Mouse (Mus musculus): ENCODE measurements around the gene Ddx42. TPM values are rescaled to one million over a fixed set of nuclear protein-coding genes. Genes with fewer than 3 reads are reported as not detected.

Gene Ddx42
- total and polyA plus RNA-seq, 3 experiments, result 9.2 to 51.0 (median 46.6) TPM

- peak; percentile 92 for DNase-seq
Measured at GRCm38 (mm10) chr11:106268326-106269059, 51.8 kb downstream of the Ddx42 start.

GRCm38 (mm10) chr11:106269060-106269431 lies 52.3 kb downstream of the Ddx42 start:
- DNase-seq, result peak; percentile 52

GRCm38 (mm10) chr11:106271131-106271793 lies 54.5 kb downstream of the Ddx42 start:
- peak; percentile 52 for DNase-seq

GRCm38 (mm10) chr11:106271794-106272643 lies 55.3 kb downstream of the Ddx42 start:
- no peak for DNase-seq

GRCm38 (mm10) chr11:106272644-106273310 lies 56.1 kb downstream of the Ddx42 start, which contains the start of gene Smarcd2:
TSS of gene Smarcd2 (minus strand) at chr11:106272972.
- peak; percentile 100 for DNase-seq

- no peak for DNase-seq
Measured at GRCm38 (mm10) chr11:106273311-106273684, 56.6 kb downstream of the Ddx42 start.

- DNase-seq, result no peak
Measured at GRCm38 (mm10) chr11:106273811-106274210, 57.1 kb downstream of the Ddx42 start.

GRCm38 (mm10) chr11:106274374-106274773 lies 57.6 kb downstream of the Ddx42 start:
- DNase-seq, result no peak

GRCm38 (mm10) chr11:106274971-106275411 lies 58.3 kb downstream of the Ddx42 start:
- no peak for DNase-seq

- DNase-seq, result peak; percentile 92
Measured at GRCm38 (mm10) chr11:106276454-106276853, 59.7 kb downstream of the Ddx42 start, which contains the start of gene Tcam1. TSS of gene Tcam1 (plus strand) at chr11:106276672.

- DNase-seq, result peak; percentile 61
Measured at GRCm38 (mm10) chr11:106282452-106282851, 65.7 kb downstream of the Ddx42 start.

- DNase-seq, result no peak
Measured at GRCm38 (mm10) chr11:106283371-106283770, 66.6 kb downstream of the Ddx42 start.

GRCm38 (mm10) chr11:106284126-106284525 lies 67.4 kb downstream of the Ddx42 start:
- DNase-seq, result peak; percentile 67

- no peak for DNase-seq
Measured at GRCm38 (mm10) chr11:106286206-106286605, 69.5 kb downstream of the Ddx42 start.

GRCm38 (mm10) chr11:106286987-106287386 lies 70.3 kb downstream of the Ddx42 start:
- DNase-seq, result no peak

GRCm38 (mm10) chr11:106289369-106289768 lies 72.6 kb downstream of the Ddx42 start:
- DNase-seq, result peak; percentile 88

GRCm38 (mm10) chr11:106290376-106290775 lies 73.7 kb downstream of the Ddx42 start:
- DNase-seq, result no peak

GRCm38 (mm10) chr11:106291861-106292260 lies 75.1 kb downstream of the Ddx42 start:
- no peak for DNase-seq

Measured in adrenal gland, adult 2 months (tissue).